Mouse (Mus musculus) hindbrain, embryonic 14.5 days (tissue): ENCODE data around the gene 4932438H23Rik. TPM values are rescaled to one million over a fixed set of nuclear protein-coding genes. Genes with fewer than 3 reads are reported as not detected.

Experiments
- ATAC-seq: fragments of 200-750 bp; cut with Nextera tagmentation; 2 replicates; pipeline ENCODE4 v1.8.0; 2017; ENCODE audit warnings: moderate number of reproducible peaks, mild to moderate bottlenecking, moderate TSS enrichment, moderate library complexity; ENCODE audit not compliant: low FRiP score
- DNase-seq: peaks from one replicate; pipeline ENCODE4 v3.0.0-alpha.2; 2015; ENCODE audit warnings: low spot score
- H3K27ac ChIP-seq: fragments of 300-500 bp; sonication (generic); 2 replicates; pipeline ENCODE4 v1.5.1; 2014; ENCODE audit warnings: mild to moderate bottlenecking, moderate library complexity
- H3K27me3 ChIP-seq: fragments of 300-500 bp; sonication (generic); 2 replicates; pipeline ENCODE4 v1.6.1; 2014; ENCODE audit warnings: mild to moderate bottlenecking, low read length, mixed read lengths; ENCODE audit not compliant: control insufficient read depth, insufficient read depth
- H3K36me3 ChIP-seq: fragments of 300-500 bp; sonication (generic); replicated peaks from 2 replicates; pipeline ENCODE4 v1.6.1; 2014; ENCODE audit not compliant: control insufficient read depth, insufficient read depth
- H3K4me1 ChIP-seq: fragments of 300-500 bp; sonication (generic); replicated peaks from 2 replicates; pipeline ENCODE4 v1.6.1; 2014; ENCODE audit warnings: antibody characterized with exemption, low read length, mixed read lengths; ENCODE audit not compliant: control insufficient read depth, insufficient read depth
- H3K4me2 ChIP-seq: fragments of 300-500 bp; sonication (generic); replicated peaks from 2 replicates; pipeline ENCODE4 v1.6.1; 2014; ENCODE audit warnings: mild to moderate bottlenecking, moderate library complexity
- H3K4me3 ChIP-seq: fragments of 300-500 bp; sonication (generic); replicated peaks from 2 replicates; pipeline ENCODE4 v1.5.1; 2014; ENCODE audit warnings: mild to moderate bottlenecking, low read length
- H3K9ac ChIP-seq: fragments of 300-500 bp; sonication (generic); 2 replicates; pipeline ENCODE4 v1.6.1; 2014
- H3K9me3 ChIP-seq: fragments of 300-500 bp; sonication (generic); 2 replicates; pipeline ENCODE4 v1.6.1; 2016; ENCODE audit warnings: low read length; ENCODE audit not compliant: control insufficient read depth
- WGBS: fragments of 180-500 bp; shearing (Covaris S2); extraction: QIAGEN DNeasy Blood & Tissue Kit; methylation state at CpG from one replicate; pipeline ENCODE4 v1.1.7; 2014; 5-methylcytosine and 5-hydroxymethylcytosine counted together
- polyA plus RNA-seq: library from polyadenylated mRNA; unstranded; fragments of >200 nt; fragmentation: Nextera tagmentation; extraction: Ambion mirVana; gene quantifications from 2 replicates; pipeline ENCODE4 v1.2.1, GENCODE M21; 2014

The 4932438H23Rik gene
- polyA plus RNA-seq, 1 experiment from 2014 or later, result 0.76 TPM

DNA sequence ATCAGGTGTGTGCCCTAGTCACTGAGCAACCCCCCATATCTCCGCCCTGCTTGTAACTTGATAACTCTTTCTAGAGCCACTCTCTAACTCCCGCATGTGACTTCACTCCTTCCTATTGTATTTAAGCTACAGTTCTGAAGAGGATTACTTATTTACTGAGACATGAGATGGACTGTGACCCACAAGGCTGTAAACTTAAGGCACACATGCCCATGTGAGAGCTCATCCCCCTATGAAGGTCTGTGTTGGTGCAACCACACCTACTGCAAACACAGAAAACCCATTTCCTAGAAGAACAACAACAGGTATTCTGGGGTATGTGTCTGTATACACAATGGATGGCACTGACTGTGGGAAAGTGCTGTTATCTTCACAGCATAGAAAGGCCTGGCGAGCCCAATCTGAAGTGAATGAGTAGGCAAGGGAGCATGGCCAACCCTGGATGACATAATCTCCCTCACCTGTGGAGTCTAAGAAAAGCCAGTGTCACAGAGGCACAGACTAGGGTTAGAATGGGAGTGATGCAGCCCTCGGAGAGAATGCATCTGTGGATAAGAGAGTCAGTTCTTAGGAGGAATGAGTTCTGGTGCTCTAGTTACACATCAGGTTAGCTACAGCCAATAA lies 89.9 kb downstream of the 4932438H23Rik start:
- peaks cover 11% of the 10 kb centered on the region for H3K4me1 ChIP-seq
- H3K4me2 ChIP-seq, result no peak overlapping the region
- WGBS, result 90% methylated on average over 4 of the region's 4 CpGs
- peaks cover 3% of the 10 kb centered on the region; the same call in 1 of the 2 replicates for H3K36me3 ChIP-seq
- no peaks in the 10 kb centered on the region for H3K9me3 ChIP-seq
- no peak overlapping the region for H3K9ac ChIP-seq
- ATAC-seq (no peak), DNase-seq (no peak)
- no peaks in the 10 kb centered on the region for H3K27me3 ChIP-seq
- H3K27ac ChIP-seq, result no peak overlapping the region
- no peak overlapping the region for H3K4me3 ChIP-seq

Other genes with a start within 250 kb of the 4932438H23Rik start
- 49.8 and 54.0 TPM in 2 replicates for gene Cfap298, start 160.0 kb downstream of the 4932438H23Rik start, polyA plus RNA-seq
- gene Synj1, start 83.8 kb downstream of the 4932438H23Rik start, polyA plus RNA-seq, result 69.2 and 75.0 TPM in 2 replicates
- 64.7 and 71.6 TPM in 2 replicates for gene Paxbp1, start 50.6 kb downstream of the 4932438H23Rik start, polyA plus RNA-seq
- gene Olig2, start 130.3 kb upstream of the 4932438H23Rik start, polyA plus RNA-seq, result 10.9 and 14.1 TPM in 2 replicates
- 93.4 and 118 TPM in 2 replicates for gene Olig1, start 174.7 kb upstream of the 4932438H23Rik start, polyA plus RNA-seq